Mouse (Mus musculus) heart, embryonic 14.5 days (tissue): Measurements from ENCODE around the gene D130052B06Rik. TPM values are rescaled to one million over a fixed set of nuclear protein-coding genes. Genes with fewer than 3 reads are reported as not detected.

Experiments used
- ATAC-seq: fragments of 200-750 bp; cut with Nextera tagmentation; 2 replicates; pipeline ENCODE4 v1.8.0; 2017; ENCODE audit warnings: low read depth, moderate TSS enrichment; ENCODE audit not compliant: insufficient number of reproducible peaks, insufficient read depth, low FRiP score
- H3K27ac ChIP-seq, 2 experiments: fragments of 200-500 bp in 1 of 2; fragments of 300-500 bp in 1 of 2; sonication (generic) in 1 of 2; replicated peaks in 1 of 2; 2 replicates each; pipeline ENCODE4 v1.5.1; 2012 to 2014; ENCODE audit warnings: low read depth in 2 of 2, low read length in 2 of 2, control low read depth in 1 of 2, mild to moderate bottlenecking in 1 of 2, mixed read lengths in 1 of 2; ENCODE audit not compliant: control insufficient read depth in 1 of 2, insufficient read depth in 1 of 2
- H3K27me3 ChIP-seq: fragments of 300-500 bp; sonication (generic); 2 replicates; pipeline ENCODE4 v1.6.1; 2014; ENCODE audit warnings: mild to moderate bottlenecking, low read length, control low read depth; ENCODE audit not compliant: control insufficient read depth, insufficient read depth
- H3K36me3 ChIP-seq: fragments of 300-500 bp; sonication (generic); 2 replicates; pipeline ENCODE4 v1.6.1; 2014; ENCODE audit warnings: mild to moderate bottlenecking, control low read depth, low read length, mixed read lengths; ENCODE audit not compliant: control insufficient read depth, insufficient read depth
- H3K4me1 ChIP-seq, 2 experiments: fragments of 200-500 bp in 1 of 2; fragments of 300-500 bp in 1 of 2; sonication (generic) in 1 of 2; 2 replicates each; pipeline ENCODE4 v1.6.1; 2012 to 2014; ENCODE audit warnings: low read length in 2 of 2, control low read depth in 1 of 2, mixed read lengths in 1 of 2; ENCODE audit not compliant: control insufficient read depth in 2 of 2, insufficient read depth in 2 of 2
- H3K4me2 ChIP-seq: fragments of 300-500 bp; sonication (generic); 2 replicates; pipeline ENCODE4 v1.6.1; 2014; ENCODE audit warnings: mild to moderate bottlenecking, low read length
- H3K4me3 ChIP-seq, 2 experiments: fragments of 200-500 bp in 1 of 2; fragments of 300-500 bp in 1 of 2; sonication (generic) in 1 of 2; 2 replicates each; pipeline ENCODE4 v1.5.1; 2012 to 2014; ENCODE audit warnings: low read length in 2 of 2, mild to moderate bottlenecking in 2 of 2, control low read depth in 1 of 2, low read depth in 1 of 2, moderate library complexity in 1 of 2; ENCODE audit not compliant: control insufficient read depth in 1 of 2, insufficient read depth in 1 of 2
- H3K9ac ChIP-seq: fragments of 300-500 bp; sonication (generic); 2 replicates; pipeline ENCODE4 v1.6.1; 2014; ENCODE audit warnings: mild to moderate bottlenecking, low read length
- H3K9me3 ChIP-seq: fragments of 300-500 bp; sonication (generic); 2 replicates; pipeline ENCODE4 v1.6.1; 2016; ENCODE audit warnings: low read length, control low read depth; ENCODE audit not compliant: control insufficient read depth
- WGBS: fragments of 180-500 bp; shearing (Covaris S2); extraction: QIAGEN DNeasy Blood & Tissue Kit; methylation state at CpG from one replicate; pipeline ENCODE4 v1.1.7; 2014; 5-methylcytosine and 5-hydroxymethylcytosine counted together
- polyA plus RNA-seq: library from polyadenylated mRNA; unstranded; fragments of >200 nt; fragmentation: Nextera tagmentation; extraction: Ambion mirVana; gene quantifications from 2 replicates; pipeline ENCODE4 v1.2.1, GENCODE M21; 2014

The D130052B06Rik gene
- polyA plus RNA-seq, 1 experiment from 2014 or later = not detected

- H3K4me1 ChIP-seq = no peaks in the 10 kb centered on the region
- no peak overlapping the region for H3K9ac ChIP-seq
- H3K4me2 ChIP-seq = no peak overlapping the region
- H3K36me3 ChIP-seq = no peaks in the 10 kb centered on the region
- H3K4me3 ChIP-seq = no peak overlapping the region
- ATAC-seq = no peak
- H3K9me3 ChIP-seq = peaks cover 3% of the 10 kb centered on the region; the same call in 1 of the 2 replicates
- WGBS = 50% methylated on average over 3 of the region's 3 CpGs
- H3K27ac ChIP-seq = no peak overlapping the region
- H3K27me3 ChIP-seq = peaks cover 5% of the 10 kb centered on the region; the same call in 1 of the 2 replicates
These were observed 19.5 kb upstream of the D130052B06Rik start for GRCm38 (mm10) chr11:33579621-33580020.

- no peak for ATAC-seq
- Histone ChIP-seq H3K9ac (no peak overlapping the region), H3K27me3 (no peaks in the 10 kb centered on the region), H3K4me1 (no peaks in the 10 kb centered on the region), H3K4me2 (no peak overlapping the region), H3K27ac (no peak overlapping the region), H3K4me3 (no peak overlapping the region), H3K9me3 (no peaks in the 10 kb centered on the region), H3K36me3 (no peaks in the 10 kb centered on the region)
- 70% methylated on average over 6 of the region's 6 CpGs for WGBS
These were observed 12.5 kb upstream of the D130052B06Rik start for GRCm38 (mm10) chr11:33586614-33587013.

DNA sequence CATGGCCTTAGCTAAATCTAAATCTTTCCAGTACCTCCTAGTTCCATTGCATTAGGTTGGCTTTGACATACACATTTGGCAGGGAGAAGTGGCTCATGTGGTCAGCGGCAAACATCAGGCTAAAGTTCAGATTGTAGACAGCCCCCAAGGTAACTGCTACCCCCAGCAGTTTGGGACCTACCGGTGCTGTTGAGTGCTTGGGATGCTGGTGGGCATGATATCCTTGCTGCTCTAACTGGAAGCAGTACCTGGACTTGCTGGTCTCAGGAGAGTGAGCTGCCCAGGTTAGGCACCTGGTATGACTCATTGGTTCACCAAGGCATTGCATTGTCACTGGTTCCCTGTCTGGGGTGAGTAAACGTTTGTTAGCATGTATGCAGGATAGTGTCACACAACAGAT, 8.3 kb upstream of the D130052B06Rik start:
- Histone ChIP-seq H3K36me3 (no peaks in the 10 kb centered on the region), H3K27ac (no peak overlapping the region), H3K27me3 (no peaks in the 10 kb centered on the region), H3K4me3 (no peak overlapping the region), H3K4me2 (no peak overlapping the region), H3K9me3 (no peaks in the 10 kb centered on the region), H3K9ac (no peak overlapping the region), H3K4me1 (no peaks in the 10 kb centered on the region)
- ATAC-seq = no peak
- WGBS = 72% methylated on average over 3 of the region's 3 CpGs

- Histone ChIP-seq H3K36me3 (no peaks in the 10 kb centered on the region), H3K27me3 (no peaks in the 10 kb centered on the region), H3K9ac (no peak overlapping the region), H3K9me3 (no peaks in the 10 kb centered on the region), H3K4me3 (no peak overlapping the region), H3K4me2 (no peak overlapping the region), H3K27ac (no peak overlapping the region), H3K4me1 (no peaks in the 10 kb centered on the region)
- 73% methylated on average over 4 of the region's 4 CpGs for WGBS
- no peak for ATAC-seq
These were observed 6.3 kb upstream of the D130052B06Rik start for GRCm38 (mm10) chr11:33592826-33593225.

DNA sequence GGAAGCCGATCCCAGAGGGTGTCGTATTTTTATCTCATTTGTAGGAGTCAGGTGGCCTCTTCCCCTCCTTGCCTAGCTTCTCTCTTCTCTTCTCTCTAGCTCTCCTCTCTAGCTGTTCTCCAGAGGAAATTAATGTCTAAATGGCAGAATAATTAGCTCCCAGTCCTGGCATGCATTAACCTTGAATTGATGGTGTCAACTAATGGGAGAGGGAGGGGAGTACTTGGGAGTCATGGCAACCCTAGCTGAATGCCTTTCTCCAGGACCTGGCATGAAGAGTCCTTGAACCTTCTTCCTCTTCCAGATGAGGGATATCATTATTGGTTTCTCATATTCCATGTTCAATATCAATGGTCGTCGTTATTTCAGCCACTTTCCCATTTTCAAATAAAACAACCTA, 2.4 kb upstream of the D130052B06Rik start:
- WGBS = 71% methylated on average over 4 of the region's 4 CpGs

GRCm38 (mm10) chr11:33603174-33603573, 4.1 kb downstream of the D130052B06Rik start:
- Histone ChIP-seq H3K27ac (no peak overlapping the region), H3K9me3 (no peaks in the 10 kb centered on the region), H3K4me3 (no peak overlapping the region), H3K4me1 (no peaks in the 10 kb centered on the region; a peak in 1 of 4 replicates), H3K9ac (no peak overlapping the region), H3K27me3 (0 out of 2 replicates have a peak, but pooled peaks cover 3% of the 10 kb centered on the region), H3K4me2 (no peak overlapping the region), H3K36me3 (no peaks in the 10 kb centered on the region)
- 36% methylated on average over 2 of the region's 2 CpGs for WGBS
- no peak for ATAC-seq

More for the DNA sequence above, 2.4 kb upstream of the D130052B06Rik start:
- Histone ChIP-seq H3K27ac (no peak overlapping the region), H3K9ac (no peak overlapping the region), H3K9me3 (no peaks in the 10 kb centered on the region), H3K4me2 (no peak overlapping the region), H3K27me3 (0 out of 2 replicates have a peak, but pooled peaks cover 3% of the 10 kb centered on the region), H3K4me1 (no peaks in the 10 kb centered on the region), H3K4me3 (no peak overlapping the region), H3K36me3 (no peaks in the 10 kb centered on the region)
- no peak for ATAC-seq

DNA sequence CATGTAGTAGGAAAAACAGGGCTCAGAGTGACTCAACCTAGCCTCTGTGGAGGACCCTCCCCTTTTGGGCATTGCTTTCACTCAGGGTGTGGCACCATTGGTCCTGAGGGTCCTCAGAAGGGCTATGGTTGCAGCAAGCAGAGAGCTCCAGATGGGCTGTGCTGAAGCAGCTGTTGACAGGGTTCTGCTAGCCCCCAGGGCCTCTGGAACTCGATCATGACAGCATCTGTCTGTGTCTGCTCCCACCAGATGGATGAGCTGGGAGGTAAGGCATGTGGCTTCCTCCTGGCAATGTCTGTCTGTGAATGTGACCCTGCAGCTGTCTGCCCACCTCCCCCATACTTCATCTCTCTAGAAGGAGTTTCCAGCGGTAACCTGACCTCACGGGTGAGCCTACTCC, 8.7 kb downstream of the D130052B06Rik start:
- Histone ChIP-seq H3K9ac (no peak overlapping the region), H3K4me3 (no peak overlapping the region), H3K4me1 (no peaks in the 10 kb centered on the region; a peak in 1 of 4 replicates), H3K9me3 (no peaks in the 10 kb centered on the region), H3K27me3 (0 out of 2 replicates have a peak, but pooled peaks cover 3% of the 10 kb centered on the region), H3K27ac (no peak overlapping the region), H3K36me3 (no peaks in the 10 kb centered on the region), H3K4me2 (no peak overlapping the region)
- 21% methylated on average over 3 of the region's 3 CpGs for WGBS
- ATAC-seq = no peak

- H3K27me3 ChIP-seq = 0 out of 2 replicates have a peak, but pooled peaks cover 3% of the 10 kb centered on the region
- H3K4me1 ChIP-seq = no peaks in the 10 kb centered on the region
- no peak overlapping the region for H3K4me2 ChIP-seq
- no peak overlapping the region for H3K4me3 ChIP-seq
- H3K9ac ChIP-seq = no peak overlapping the region
- H3K36me3 ChIP-seq = no peaks in the 10 kb centered on the region
- ATAC-seq = no peak
- H3K27ac ChIP-seq = no peak overlapping the region
- 6% methylated on average over 15 of the region's 15 CpGs for WGBS
- no peaks in the 10 kb centered on the region for H3K9me3 ChIP-seq
These were observed 15.1 kb downstream of the D130052B06Rik start for GRCm38 (mm10) chr11:33614218-33614617.
